Mouse (Mus musculus): ENCODE data around the gene Ppfia1.

Ppfia1 gene

GRCm38 (mm10) chr7:144524427-144525191 lies 28.9 kb downstream of the Ppfia1 start:
- POLR2A ChIA-PET, result interaction anchor here in 1 of 4 experiments (0.6 kb wide), 1 partner anchor 344 kb away, joined by 3 read pairs; no protein-coding TSS in a partner anchor
- CTCF ChIA-PET, result interaction anchor here in 1 of 4 experiments (0.6 kb wide), 1 partner anchor 21 kb away, joined by 4 read pairs; no protein-coding TSS in a partner anchor

- CTCF ChIA-PET, result no interaction called here
- POLR2A ChIA-PET, result no interaction called here
Observed at GRCm38 (mm10) chr7:144523415-144523814, 30.1 kb downstream of the Ppfia1 start.

GRCm38 (mm10) chr7:144521927-144522326 lies 31.6 kb downstream of the Ppfia1 start:
- POLR2A ChIA-PET, result no interaction called here
- CTCF ChIA-PET, result no interaction called here

GRCm38 (mm10) chr7:144519852-144520251 lies 33.7 kb downstream of the Ppfia1 start:
- ChIA-PET CTCF (interaction anchor here in 1 of 4 experiments (0.6 kb wide), 1 partner anchor 64 kb away, joined by 3 read pairs; no protein-coding TSS in a partner anchor), POLR2A (no interaction called here)

GRCm38 (mm10) chr7:144516711-144517110 lies 36.8 kb downstream of the Ppfia1 start:
- ChIA-PET CTCF (no interaction called here), POLR2A (no interaction called here)

- CTCF ChIA-PET, result no interaction called here
- POLR2A ChIA-PET, result interaction anchor here in 1 of 4 experiments (0.7 to 1.0 kb wide), 2 partner anchors 34 to 73 kb away, joined by 3 read pairs; partner anchors contain the start of gene Fadd
Observed at GRCm38 (mm10) chr7:144509090-144509489, 44.4 kb downstream of the Ppfia1 start.

- POLR2A ChIA-PET, result no interaction called here
- CTCF ChIA-PET, result no interaction called here
Observed at GRCm38 (mm10) chr7:144506807-144507206, 46.7 kb downstream of the Ppfia1 start.

- POLR2A ChIA-PET, result interaction anchor here in 1 of 4 experiments (1.7 kb wide), 1 partner anchor 10 kb away, joined by 5 read pairs; no protein-coding TSS in a partner anchor
- CTCF ChIA-PET, result interaction anchor here in 1 of 4 experiments (0.6 kb wide), 1 partner anchor 11 kb away, joined by 3 read pairs; no protein-coding TSS in a partner anchor
Observed at GRCm38 (mm10) chr7:144503959-144504358, 49.6 kb downstream of the Ppfia1 start.

- CTCF ChIA-PET, result interaction anchor here in 2 of 4 experiments (0.6 kb wide), 2 partner anchors 11 to 44 kb away, joined by 3 read pairs; no protein-coding TSS in a partner anchor
Observed at GRCm38 (mm10) chr7:144492931-144493330, 60.6 kb downstream of the Ppfia1 start.

GRCm38 (mm10) chr7:144490201-144490873 lies 63.2 kb downstream of the Ppfia1 start:
- ChIA-PET POLR2A (interaction anchor here in 2 of 4 experiments (0.7 to 1.1 kb wide), 3 partner anchors 9 to 20 kb away, joined by 3 read pairs; partner anchors contain the start of gene Cttn (in 1 of the 2)), CTCF (interaction anchor here in 2 of 4 experiments (0.5 to 1.3 kb wide), 2 partner anchors 282 to 480 kb away, joined by 3 to 4 read pairs; no protein-coding TSS in a partner anchor)

More at GRCm38 (mm10) chr7:144492931-144493330, 60.6 kb downstream of the Ppfia1 start:
- POLR2A ChIA-PET, result interaction anchor here in 1 of 4 experiments (1.5 kb wide), 1 partner anchor 19 kb away, joined by 3 read pairs; no protein-coding TSS in a partner anchor

- ChIA-PET POLR2A (interaction anchor here in 2 of 4 experiments (0.8 to 2.2 kb wide), 4 partner anchors 9 to 19 kb away, joined by 3 to 5 read pairs (median 3); partner anchors contain the start of gene Cttn (in 1 of the 2)), CTCF (interaction anchor here in 1 of 4 experiments (0.5 kb wide), 1 partner anchor 52 kb away, joined by 3 read pairs; no protein-coding TSS in a partner anchor)
Observed at GRCm38 (mm10) chr7:144489067-144489774, 64.3 kb downstream of the Ppfia1 start.

- CTCF ChIA-PET, result interaction anchor here in 2 of 4 experiments (0.6 to 0.7 kb wide), 2 partner anchors 32 to 272 kb away, joined by 7 read pairs; no protein-coding TSS in a partner anchor
- POLR2A ChIA-PET, result interaction anchor here in 1 of 4 experiments (1.0 to 1.3 kb wide), 2 partner anchors 8 to 10 kb away, joined by 3 to 4 read pairs; partner anchors contain the start of gene Cttn
Observed at GRCm38 (mm10) chr7:144480314-144480713, 73.2 kb downstream of the Ppfia1 start.

GRCm38 (mm10) chr7:144479569-144479968 lies 74.0 kb downstream of the Ppfia1 start:
- ChIA-PET CTCF (no interaction called here), POLR2A (interaction anchor here in 1 of 4 experiments (1.3 kb wide), 1 partner anchor 9 kb away, joined by 4 read pairs; the partner anchor contains the start of gene Cttn)

GRCm38 (mm10) chr7:144475741-144476140 lies 77.8 kb downstream of the Ppfia1 start:
- CTCF ChIA-PET, result interaction anchor here in 1 of 4 experiments (0.6 kb wide), 2 partner anchors 353 to 977 kb away, joined by 4 read pairs; no protein-coding TSS in a partner anchor
- POLR2A ChIA-PET, result interaction anchor here in 1 of 4 experiments (0.7 to 0.8 kb wide), 2 partner anchors 22 to 34 kb away, joined by 3 read pairs; no protein-coding TSS in a partner anchor

GRCm38 (mm10) chr7:144473486-144473885 lies 80.0 kb downstream of the Ppfia1 start:
- POLR2A ChIA-PET, result interaction anchor here in 2 of 4 experiments (0.6 to 2.2 kb wide), 19 partner anchors 8 to 394 kb away, joined by 3 to 13 read pairs (median 3); partner anchors contain the start of gene Fadd (in 1 of the 2)
- CTCF ChIA-PET, result interaction anchor here in 2 of 4 experiments (0.5 to 1.4 kb wide), 10 partner anchors 8 to 995 kb away, joined by 3 to 7 read pairs (median 4); partner anchors contain the start of gene Fadd (in 1 of the 2)

GRCm38 (mm10) chr7:144471103-144471502 lies 82.4 kb downstream of the Ppfia1 start:
- POLR2A ChIA-PET, result interaction anchor here in 2 of 4 experiments (0.7 to 2.0 kb wide), 16 partner anchors 9 to 922 kb away, joined by 3 to 9 read pairs (median 4); partner anchors contain the start of genes Fadd (in 1 of the 2), Nap1l4 (in 1 of the 2) and Tpcn2 (in 1 of the 2)

GRCm38 (mm10) chr7:144470545-144471059 lies 82.9 kb downstream of the Ppfia1 start, which contains the start of gene Cttn:
Gene Cttn (minus strand): TSS chr7:144471009.
- POLR2A ChIA-PET, result interaction anchor here in 2 of 4 experiments (0.7 to 2.0 kb wide), 17 partner anchors 8 to 922 kb away, joined by 3 to 9 read pairs (median 4); partner anchors contain the start of genes Fadd (in 1 of the 2), Nap1l4 (in 1 of the 2) and Tpcn2 (in 1 of the 2)

More at GRCm38 (mm10) chr7:144471103-144471502, 82.4 kb downstream of the Ppfia1 start:
- CTCF ChIA-PET, result interaction anchor here in 1 of 4 experiments (0.6 kb wide), 1 partner anchor 97 kb away, joined by 3 read pairs; no protein-coding TSS in a partner anchor

More at GRCm38 (mm10) chr7:144470545-144471059, 82.9 kb downstream of the Ppfia1 start, which contains the start of gene Cttn:
- CTCF ChIA-PET, result interaction anchor here in 1 of 4 experiments (0.5 kb wide), 1 partner anchor 393 kb away, joined by 3 read pairs; no protein-coding TSS in a partner anchor
